Mouse (Mus musculus): Measurements from ENCODE around the gene Gm47791. TPM values are rescaled to one million over a fixed set of nuclear protein-coding genes. Genes with fewer than 3 reads are reported as not detected.

Gene Gm47791
- total RNA-seq (2023), result not detected

DNA sequence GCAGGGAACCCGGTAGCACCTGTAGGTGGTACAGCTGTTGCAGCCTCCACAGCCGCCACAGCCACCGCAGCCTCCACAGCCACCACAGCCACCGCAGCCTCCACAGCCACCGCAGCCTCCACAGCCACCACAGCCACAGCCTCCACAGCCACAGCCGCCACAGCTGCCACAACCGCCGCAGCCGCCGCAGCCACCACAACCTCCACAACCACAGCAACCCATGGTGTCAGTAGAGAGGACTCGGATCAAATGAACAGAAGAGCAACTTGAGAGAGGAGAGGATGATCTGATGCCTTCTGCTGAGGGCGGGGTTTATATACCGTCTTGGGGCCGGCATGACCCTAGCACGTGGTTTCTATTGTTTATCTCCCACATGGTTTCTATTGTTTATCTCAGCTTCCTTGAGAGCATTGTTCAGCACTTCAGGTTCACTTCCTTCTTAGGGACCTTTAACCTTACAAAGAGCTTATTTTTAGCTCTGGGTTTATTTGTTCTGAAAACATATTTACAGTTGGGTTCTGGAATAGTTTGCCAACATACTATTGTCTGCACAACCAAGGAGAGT lies at the start of gene Gm47791:
Gene Gm47791 (minus strand): TSS at position 222 of the 565 bp plus-strand sequence.

DNA sequence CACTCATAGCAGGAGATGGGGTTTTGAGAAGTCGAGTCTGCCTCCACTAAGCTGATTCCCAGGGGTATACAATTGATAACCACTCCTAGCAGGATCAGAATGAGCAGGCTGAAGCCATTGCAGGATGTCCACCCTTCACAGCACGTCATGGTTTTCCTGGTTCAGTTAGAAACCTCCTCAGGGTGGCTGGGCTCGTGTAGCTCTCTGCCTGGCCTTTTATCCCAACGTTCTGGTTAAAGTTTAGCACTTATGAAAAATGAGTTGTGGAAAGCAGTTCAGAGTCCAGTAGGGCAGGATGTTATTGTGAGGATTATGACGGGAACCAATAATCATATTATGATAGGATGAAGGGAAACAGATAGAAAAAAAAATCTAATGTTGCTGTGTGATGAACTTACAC lies 2.8 kb downstream of the Gm47791 start, which contains the start of gene Tm4sf20:
Gene Tm4sf20 (minus strand): TSS at position 193 of the 400 bp plus-strand sequence.

DNA sequence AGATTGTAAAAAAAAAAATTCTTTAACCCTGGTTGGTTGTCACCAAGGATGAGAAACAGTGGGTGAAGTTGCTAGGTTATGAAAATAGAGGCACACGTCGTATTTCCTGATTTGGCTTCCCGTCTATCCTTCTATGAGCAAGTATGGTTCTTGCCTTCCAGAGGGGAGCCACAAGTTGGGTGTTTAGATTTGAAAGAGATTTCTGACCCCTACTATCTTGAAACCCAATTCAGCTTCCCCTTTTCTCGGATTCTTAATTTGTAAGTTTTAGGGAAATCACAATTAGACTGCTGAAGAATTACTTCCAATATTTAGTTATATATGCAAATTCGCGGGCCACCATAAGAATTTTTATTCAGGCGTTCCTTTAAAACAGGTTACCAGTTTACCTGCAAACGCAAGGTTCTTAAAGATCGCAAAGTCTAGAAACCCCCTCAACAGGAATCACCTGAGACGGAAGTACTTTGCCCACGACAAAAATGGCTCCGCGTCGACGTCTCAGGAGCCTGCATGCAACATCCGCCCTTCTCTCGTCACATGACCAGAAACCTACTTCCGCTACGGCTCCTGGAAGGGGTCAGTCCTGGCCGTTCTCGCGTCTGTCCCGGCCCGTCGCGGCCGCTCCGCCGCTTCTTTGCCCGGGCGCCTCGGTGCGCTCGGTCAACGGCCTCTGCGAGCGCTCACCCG lies 46.6 kb downstream of the Gm47791 start, which contains the start of gene Mff:
Gene Mff (plus strand): TSS at position 552 of the 687 bp plus-strand sequence.

Other genes with a start within 250 kb of the Gm47791 start
- not detected for gene Col4a4, start 184.4 kb downstream of the Gm47791 start, total RNA-seq (2023)
- not detected for gene Col4a3, start 184.3 kb downstream of the Gm47791 start, total RNA-seq (2023)
- gene Mff, start 46.4 kb downstream of the Gm47791 start, total RNA-seq (2023), result 108 TPM
- gene Tm4sf20, start 2.8 kb downstream of the Gm47791 start, total RNA-seq (2023), result not detected
- gene Agfg1, start 68.2 kb upstream of the Gm47791 start, total RNA-seq (2023), result 80.4 TPM
- gene A030005L19Rik, start 142.1 kb upstream of the Gm47791 start, total RNA-seq (2023), result 2.7 TPM
- not detected for gene A030014E15Rik, start 153.7 kb upstream of the Gm47791 start, total RNA-seq (2023)
- gene Gm6217, start 160.2 kb upstream of the Gm47791 start, total RNA-seq (2023), result not detected
- gene A030003K21Rik, start 172.1 kb upstream of the Gm47791 start, total RNA-seq (2023), result not detected
- not detected for gene Gm7544, start 184.8 kb upstream of the Gm47791 start, total RNA-seq (2023)
- not detected for gene Gm47955, start 189.0 kb upstream of the Gm47791 start, total RNA-seq (2023)
- gene Gm47959, start 229.3 kb upstream of the Gm47791 start, total RNA-seq (2023), result not detected

Measured in CD8-positive naive resting alpha-beta T cell, adult 57 days (primary cell).